Mouse (Mus musculus) spleen, postnatal 10 days (tissue): ENCODE results near the gene Olfr829.
"Not testable (repeated sequence)": the region's sequence is repeated elsewhere in the genome, so short reads cannot be mapped to it uniquely, and the experiment has no call there.

Experiments
- DNase-seq, 2 experiments: peaks; one replicate each; pipeline ENCODE4 v3.0.0; 2021 to 2022; ENCODE audit warnings: low spot score in 2 of 2

The Olfr829 gene

GRCm38 (mm10) chr9:18854633-18855032, at the start of gene Olfr829:
Gene Olfr829 (plus strand): TSS chr9:18854933.
- no peak for DNase-seq

GRCm38 (mm10) chr9:18819426-18819825, 35.3 kb upstream of the Olfr829 start, which contains the start of gene Olfr828:
Gene Olfr828 (minus strand): TSS chr9:18819526.
- DNase-seq: no peak

- DNase-seq: no peak
Observed at GRCm38 (mm10) chr9:18874393-18874792, 19.7 kb downstream of the Olfr829 start, which contains the start of gene Olfr830. Gene Olfr830 (plus strand): TSS chr9:18874693.

GRCm38 (mm10) chr9:18907699-18908098, 53.0 kb downstream of the Olfr829 start:
- DNase-seq: not testable (repeated sequence)
